Mouse (Mus musculus) brain, embryonic 14.5 days (tissue): Measurements from ENCODE around the gene Gm42669.

Source experiments
- CTCF ChIP-seq: fragments of 200-500 bp; IDR thresholded peaks from 2 replicates; pipeline ENCODE4 v1.5.1; 2012; ENCODE audit warnings: inconsistent platforms, mild to moderate bottlenecking, moderate library complexity, borderline replicate concordance; ENCODE audit not compliant: insufficient read depth, insufficient read length; ENCODE audit errors: extremely low read depth
- POLR2A ChIP-seq: fragments of 200-500 bp; IDR thresholded peaks from 2 replicates; pipeline ENCODE4 v1.6.1; 2012; ENCODE audit warnings: mild to moderate bottlenecking, inconsistent platforms, borderline replicate concordance; ENCODE audit not compliant: poor library complexity, insufficient read depth, insufficient read length, severe bottlenecking; ENCODE audit errors: extremely low read depth

DNA sequence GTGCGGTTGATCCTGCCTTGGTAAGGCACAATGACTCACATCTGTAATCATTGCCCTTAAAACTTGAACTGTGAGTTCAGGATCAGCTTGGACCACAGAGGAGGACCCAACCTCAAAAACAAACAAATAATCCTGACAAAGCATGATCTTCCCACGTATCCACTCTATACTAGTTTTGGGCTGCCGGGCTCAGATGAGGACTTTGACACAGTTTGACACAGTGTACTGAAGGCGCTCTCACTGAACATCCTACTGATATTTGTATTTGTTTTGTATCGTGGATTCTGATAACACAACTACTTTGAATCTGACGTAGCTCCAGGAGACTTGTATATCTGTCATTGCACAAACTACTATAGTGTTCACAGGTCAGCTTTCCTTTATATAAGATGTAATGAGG is 14.0 kb downstream of the Gm42669 start:
- no peak for TF ChIP-seq POLR2A
- no peak for TF ChIP-seq CTCF
